Mouse (Mus musculus): ENCODE data around the gene Ube2i. TPM values are rescaled to one million over a fixed set of nuclear protein-coding genes. Genes with fewer than 3 reads are reported as not detected.
"Not testable (repeated sequence)": the region's sequence is repeated elsewhere in the genome, so short reads cannot be mapped to it uniquely, and the experiment has no call there.

Gene Ube2i
- polyA plus RNA-seq, 1 experiment from 2014 or later: 358 TPM

DNA sequence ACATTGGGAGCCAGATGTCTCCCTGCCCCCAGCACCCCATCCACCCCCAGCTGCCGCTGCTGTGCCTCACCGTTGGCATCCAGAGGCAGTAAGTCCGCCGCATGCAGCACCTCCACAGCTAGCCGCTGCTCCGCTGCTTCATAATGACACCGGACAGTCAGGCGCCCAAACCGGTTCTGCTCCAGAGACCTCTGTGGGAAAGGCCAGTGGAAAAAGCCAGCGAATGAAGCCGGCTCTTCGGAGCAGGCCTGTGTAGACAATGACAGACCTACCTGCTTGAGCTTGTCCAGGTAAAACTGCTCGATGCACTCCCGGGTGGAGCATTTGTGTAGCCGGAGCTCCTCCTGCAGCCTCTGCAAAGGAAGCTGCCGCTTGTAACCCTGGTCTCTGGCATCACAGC is 30.2 kb downstream of the Ube2i start:
- ATAC-seq (replicated peaks; ENCODE audit: extremely low read depth, insufficient read depth, low FRiP score): no peak
- peaks cover 12% of the 10 kb centered on the region for H3K4me1 ChIP-seq (ENCODE audit: control insufficient read depth, insufficient read depth, low read length)
- peaks cover 17% of the 10 kb centered on the region for H3K36me3 ChIP-seq (ENCODE audit: control insufficient read depth, insufficient read depth)
- H3K4me3 ChIP-seq (ENCODE audit: low read length): no peak overlapping the region
- 0 out of 2 replicates have a peak, but pooled peaks cover 7% of the 10 kb centered on the region for H3K27me3 ChIP-seq (ENCODE audit: control insufficient read depth, insufficient read depth, low read length)
- 84% methylated on average over 16 of the region's 16 CpGs for WGBS
- no peaks in the 10 kb centered on the region for H3K9me3 ChIP-seq (replicated peaks; ENCODE audit: control insufficient read depth, low read length)
- H3K9ac ChIP-seq (ENCODE audit: low read length): no peak overlapping the region
- H3K27ac ChIP-seq (ENCODE audit: low read length): no peak overlapping the region
- H3K4me2 ChIP-seq (ENCODE audit: low read depth, low read length): no peak overlapping the region

DNA sequence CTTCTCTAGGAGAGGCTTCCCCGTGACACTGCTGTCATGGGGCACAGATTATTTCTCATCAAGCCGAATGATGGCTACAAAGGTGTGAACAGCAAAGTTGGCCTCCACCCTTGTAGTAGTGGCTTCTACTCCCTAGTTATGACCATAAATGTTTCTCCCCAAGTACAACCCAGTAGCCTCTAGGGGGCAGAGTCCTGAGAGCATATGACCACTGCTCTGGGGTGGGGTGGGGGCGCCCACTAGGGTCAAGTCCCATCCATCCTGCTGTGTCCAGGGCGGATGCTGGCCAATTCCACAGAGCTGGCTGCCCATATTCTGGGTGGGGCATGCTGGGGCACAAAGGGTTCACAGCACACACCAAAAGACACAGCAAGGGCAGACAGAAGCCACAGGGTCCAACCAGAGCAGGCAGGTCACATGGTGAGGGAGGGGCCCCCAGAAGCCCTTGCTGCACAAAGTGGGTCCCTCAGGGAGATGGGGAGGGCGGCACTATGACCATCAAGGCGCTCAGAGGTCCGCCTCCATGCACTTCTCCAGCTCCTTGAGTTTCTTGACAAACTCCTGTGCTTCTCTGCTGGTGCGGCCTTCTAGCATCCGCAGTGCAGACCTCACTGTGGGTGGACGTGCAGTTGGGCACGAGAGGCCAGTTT is 31.2 kb downstream of the Ube2i start:
- Histone ChIP-seq H3K27ac (ENCODE audit: low read length) (no peak overlapping the region), H3K4me3 (ENCODE audit: low read length) (no peak overlapping the region), H3K9me3 (replicated peaks; ENCODE audit: control insufficient read depth, low read length) (no peaks in the 10 kb centered on the region), H3K36me3 (ENCODE audit: control insufficient read depth, insufficient read depth) (peaks cover 17% of the 10 kb centered on the region), H3K9ac (ENCODE audit: low read length) (no peak overlapping the region), H3K4me1 (ENCODE audit: control insufficient read depth, insufficient read depth, low read length) (peaks cover 14% of the 10 kb centered on the region), H3K27me3 (ENCODE audit: control insufficient read depth, insufficient read depth, low read length) (0 out of 2 replicates have a peak, but pooled peaks cover 5% of the 10 kb centered on the region), H3K4me2 (ENCODE audit: low read depth, low read length) (no peak overlapping the region)
- 88% methylated on average over 11 of the region's 11 CpGs for WGBS
- no peak for ATAC-seq (replicated peaks; ENCODE audit: extremely low read depth, insufficient read depth, low FRiP score)

DNA sequence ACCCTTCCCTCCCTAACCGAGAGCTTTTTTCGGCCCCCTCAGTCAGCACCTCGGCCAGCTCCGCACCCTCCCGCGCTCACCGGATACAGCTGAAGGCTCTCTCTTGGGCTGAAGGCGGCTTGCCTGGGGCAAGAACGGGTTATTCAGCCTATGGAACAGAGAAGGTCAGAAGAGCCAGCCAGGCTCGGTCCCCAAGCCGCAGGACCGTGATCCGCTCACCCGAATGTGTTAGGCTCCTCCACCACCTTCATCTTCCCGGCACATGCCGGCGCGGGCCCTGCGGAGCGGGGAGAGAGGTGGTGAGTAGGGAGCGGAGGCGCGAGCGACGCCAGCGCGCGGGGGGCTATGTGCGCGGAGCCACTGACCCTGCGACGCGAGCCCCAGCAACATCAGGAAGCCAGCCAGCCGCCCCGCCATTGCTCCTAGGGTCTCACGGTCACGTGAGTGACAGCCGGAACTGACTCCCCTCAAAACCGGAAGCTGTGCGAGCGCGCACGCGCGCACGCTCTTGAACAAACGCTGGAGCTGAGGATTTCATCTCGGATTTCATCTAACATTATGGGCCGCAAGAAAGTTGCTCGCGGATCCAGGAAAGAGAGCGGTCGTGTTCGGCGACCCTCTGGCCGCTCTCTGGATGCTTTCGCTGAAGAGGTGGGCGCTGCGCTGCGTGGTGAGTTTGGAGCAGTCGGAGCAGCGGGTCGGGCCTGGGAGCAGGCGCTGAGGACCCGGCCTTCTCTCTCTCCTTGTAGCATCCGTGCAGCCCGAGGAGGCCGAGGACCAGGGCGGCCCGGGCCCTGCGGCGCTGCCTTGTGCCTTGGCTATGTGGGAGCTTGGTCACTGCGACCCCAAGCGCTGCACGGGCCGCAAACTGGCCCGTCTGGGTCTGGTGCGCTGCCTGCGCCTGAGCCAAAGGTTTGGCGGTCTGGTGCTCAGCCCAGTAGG is 34.5 kb downstream of the Ube2i start, which contains the start of the genes Gnptg and Tsr3:
Gene Gnptg (minus strand): TSS at position 430 of the 942 bp plus-strand sequence.
Gene Tsr3 (plus strand): TSS at position 476 of the 942 bp plus-strand sequence.
- H3K9ac ChIP-seq (ENCODE audit: low read length): peak within 1 kb of the TSS; percentile 84
- under 1% methylated on average over 80 of the region's 80 CpGs for WGBS
- H3K4me3 ChIP-seq (ENCODE audit: low read length): peak within 1 kb of the TSS; percentile 90
- H3K4me1 ChIP-seq (ENCODE audit: control insufficient read depth, insufficient read depth, low read length): peaks cover 14% of the 10 kb centered on the region
- H3K4me2 ChIP-seq (ENCODE audit: low read depth, low read length): peak within 1 kb of the TSS; percentile 98
- H3K27me3 ChIP-seq (ENCODE audit: control insufficient read depth, insufficient read depth, low read length): no peaks in the 10 kb centered on the region
- H3K27ac ChIP-seq (ENCODE audit: low read length): peak within 1 kb of the TSS; percentile 83
- ATAC-seq (replicated peaks; ENCODE audit: extremely low read depth, insufficient read depth, low FRiP score): peak; percentile 82
- H3K36me3 ChIP-seq (ENCODE audit: control insufficient read depth, insufficient read depth): peaks cover 25% of the 10 kb centered on the region
- no peaks in the 10 kb centered on the region for H3K9me3 ChIP-seq (replicated peaks; ENCODE audit: control insufficient read depth, low read length)

DNA sequence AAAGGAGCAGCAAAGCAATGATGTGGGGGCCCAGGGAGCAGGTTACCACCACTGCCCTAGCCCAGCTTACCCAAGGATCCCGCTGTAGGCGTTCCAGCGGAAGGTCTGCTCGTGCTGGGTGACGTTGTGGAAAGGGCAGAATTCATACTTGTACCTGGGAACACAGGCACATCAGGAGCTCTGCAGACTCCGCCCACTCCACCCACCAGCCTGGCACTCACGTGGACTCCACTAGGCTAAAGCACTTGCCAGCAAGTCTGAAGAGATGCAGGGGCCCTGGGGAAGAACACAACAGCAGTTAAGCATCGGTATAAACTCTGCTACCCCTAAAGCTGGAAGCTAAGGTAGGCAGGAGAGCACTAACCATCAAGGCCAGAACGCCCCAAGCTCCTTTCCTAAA is 38.8 kb downstream of the Ube2i start:
- Histone ChIP-seq H3K4me3 (ENCODE audit: low read length) (no peak overlapping the region), H3K9me3 (replicated peaks; ENCODE audit: control insufficient read depth, low read length) (no peaks in the 10 kb centered on the region), H3K9ac (ENCODE audit: low read length) (no peak overlapping the region), H3K4me1 (ENCODE audit: control insufficient read depth, insufficient read depth, low read length) (peaks cover 6% of the 10 kb centered on the region), H3K4me2 (ENCODE audit: low read depth, low read length) (no peak overlapping the region), H3K36me3 (ENCODE audit: control insufficient read depth, insufficient read depth) (peaks cover 17% of the 10 kb centered on the region), H3K27ac (ENCODE audit: low read length) (no peak overlapping the region), H3K27me3 (ENCODE audit: control insufficient read depth, insufficient read depth, low read length) (no peaks in the 10 kb centered on the region)
- WGBS: 77% methylated on average over 9 of the region's 9 CpGs
- ATAC-seq (replicated peaks; ENCODE audit: extremely low read depth, insufficient read depth, low FRiP score): no peak

DNA sequence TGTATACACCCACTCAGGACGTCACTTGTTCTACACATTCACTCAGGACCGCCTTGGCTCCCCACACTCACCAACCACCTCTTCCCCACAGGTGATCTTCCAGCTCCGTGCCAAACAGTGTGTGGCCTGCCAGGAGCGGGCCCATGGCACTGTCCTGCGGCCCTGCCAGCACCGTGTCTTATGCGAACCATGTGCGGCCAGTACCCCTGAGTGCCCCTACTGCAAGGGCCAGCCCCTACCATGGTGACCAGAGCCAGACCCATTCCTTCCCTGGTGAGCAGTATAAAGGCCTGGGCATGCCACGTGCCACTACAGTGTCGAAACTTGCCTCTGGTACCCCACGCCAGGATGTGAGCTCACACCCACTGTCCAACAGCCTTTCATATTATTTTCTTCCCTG is 42.8 kb downstream of the Ube2i start:
- H3K36me3 ChIP-seq (ENCODE audit: control insufficient read depth, insufficient read depth): peaks cover 27% of the 10 kb centered on the region

DNA sequence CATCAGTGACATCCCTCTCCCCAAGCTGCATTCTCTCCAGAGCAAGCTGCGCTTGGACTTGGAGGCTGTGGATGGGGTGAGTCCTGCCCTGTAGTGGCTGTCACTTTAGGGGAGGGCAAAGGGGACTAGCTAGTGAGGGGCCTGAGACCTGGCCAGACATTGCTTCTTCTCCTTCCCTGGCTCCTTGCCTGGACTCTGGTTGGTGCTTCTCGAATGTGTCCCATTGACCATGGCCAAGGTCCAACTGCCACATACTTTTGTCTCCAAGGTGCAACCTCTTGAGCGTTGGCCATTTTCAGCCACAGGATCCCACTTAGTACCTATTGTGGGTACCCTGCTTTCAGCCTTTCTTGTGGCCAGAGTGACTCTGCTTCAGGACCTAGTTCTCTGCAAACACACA is 43.7 kb downstream of the Ube2i start:
- no peak for ATAC-seq (replicated peaks; ENCODE audit: extremely low read depth, insufficient read depth, low FRiP score)
- Histone ChIP-seq H3K9ac (ENCODE audit: low read length) (no peak overlapping the region), H3K27me3 (ENCODE audit: control insufficient read depth, insufficient read depth, low read length) (no peaks in the 10 kb centered on the region), H3K4me3 (ENCODE audit: low read length) (no peak overlapping the region), H3K4me2 (ENCODE audit: low read depth, low read length) (no peak overlapping the region), H3K27ac (ENCODE audit: low read length) (no peak overlapping the region), H3K4me1 (ENCODE audit: control insufficient read depth, insufficient read depth, low read length) (no peaks in the 10 kb centered on the region), H3K9me3 (replicated peaks; ENCODE audit: control insufficient read depth, low read length) (no peaks in the 10 kb centered on the region), H3K36me3 (ENCODE audit: control insufficient read depth, insufficient read depth) (peaks cover 25% of the 10 kb centered on the region)
- WGBS: 82% methylated on average over 3 of the region's 3 CpGs

More for the DNA sequence above, 42.8 kb downstream of the Ube2i start:
- not testable (repeated sequence) for H3K27me3 ChIP-seq (ENCODE audit: control insufficient read depth, insufficient read depth, low read length); H3K27ac ChIP-seq (ENCODE audit: low read length); H3K9ac ChIP-seq (ENCODE audit: low read length); H3K4me3 ChIP-seq (ENCODE audit: low read length); H3K4me2 ChIP-seq (ENCODE audit: low read depth, low read length); H3K4me1 ChIP-seq (ENCODE audit: control insufficient read depth, insufficient read depth, low read length); H3K9me3 ChIP-seq (replicated peaks; ENCODE audit: control insufficient read depth, low read length)
- 0 out of 2 replicates have a peak, but pooled peaks have one; percentile 12 for ATAC-seq (replicated peaks; ENCODE audit: extremely low read depth, insufficient read depth, low FRiP score)
- WGBS: 94% methylated on average over 5 of the region's 11 CpGs

DNA sequence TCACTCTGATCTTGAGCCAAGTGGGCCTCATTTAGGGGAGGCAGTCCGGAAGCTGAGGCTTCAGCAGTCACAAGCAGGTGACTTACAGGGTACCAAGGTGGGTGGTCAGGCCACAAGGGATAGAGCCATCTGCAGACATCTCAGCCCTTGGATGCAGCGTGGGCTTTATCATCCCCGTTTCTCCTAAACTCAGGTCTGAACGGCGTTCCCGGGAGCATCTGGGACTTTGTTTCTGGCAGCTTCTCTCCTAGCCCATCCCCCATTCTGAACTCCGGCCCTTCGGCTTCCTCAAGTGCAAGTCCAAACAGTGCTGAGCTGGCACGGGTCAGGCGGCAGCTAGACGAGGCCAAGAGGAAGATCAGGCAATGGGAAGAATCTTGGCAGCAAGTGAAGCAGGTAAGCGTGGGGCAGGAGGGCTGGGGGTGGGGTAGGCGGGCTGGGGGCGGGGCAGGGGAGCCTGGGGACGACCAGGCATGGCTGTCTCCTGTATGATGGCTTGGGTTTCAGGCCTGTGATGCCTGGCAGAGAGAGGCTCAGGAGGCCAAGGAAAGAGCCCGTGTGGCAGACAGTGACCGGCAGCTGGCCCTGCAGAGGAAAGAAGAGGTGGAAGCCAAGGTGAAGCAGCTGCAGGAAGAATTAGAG is 44.3 kb downstream of the Ube2i start:
- H3K4me2 ChIP-seq (ENCODE audit: low read depth, low read length); H3K4me3 ChIP-seq (ENCODE audit: low read length); H3K27ac ChIP-seq (ENCODE audit: low read length); H3K9me3 ChIP-seq (replicated peaks; ENCODE audit: control insufficient read depth, low read length); H3K27me3 ChIP-seq (ENCODE audit: control insufficient read depth, insufficient read depth, low read length); H3K9ac ChIP-seq (ENCODE audit: low read length); H3K4me1 ChIP-seq (ENCODE audit: control insufficient read depth, insufficient read depth, low read length): not testable (repeated sequence)
- ATAC-seq (replicated peaks; ENCODE audit: extremely low read depth, insufficient read depth, low FRiP score): peak; percentile 62; the same call in 1 of the 2 replicates
- H3K36me3 ChIP-seq (ENCODE audit: control insufficient read depth, insufficient read depth): peaks cover 20% of the 10 kb centered on the region
- WGBS: 69% methylated on average over 15 of the region's 17 CpGs

DNA sequence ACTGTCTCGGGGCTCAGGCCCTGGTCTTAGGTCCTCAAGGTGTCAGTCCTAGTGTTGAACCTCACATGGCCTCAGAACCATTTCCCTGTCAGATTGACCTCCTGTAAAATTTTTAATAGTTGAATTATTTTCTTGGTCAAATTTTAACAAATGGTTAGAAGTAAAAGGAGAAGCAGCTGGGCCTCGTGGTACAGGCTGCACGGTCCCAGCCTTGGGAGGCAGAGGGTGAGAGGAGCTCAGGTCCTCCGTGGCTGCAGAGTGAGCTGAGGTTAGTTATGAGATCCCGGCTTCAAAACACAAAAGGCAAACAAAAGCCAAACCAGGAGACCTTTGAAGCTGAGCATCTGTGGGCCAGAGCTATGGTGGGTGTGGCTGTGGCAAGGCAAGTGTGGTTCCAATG is 46.4 kb downstream of the Ube2i start:
- H3K4me2 ChIP-seq (ENCODE audit: low read depth, low read length): no peak overlapping the region
- H3K4me3 ChIP-seq (ENCODE audit: low read length): no peak overlapping the region
- H3K36me3 ChIP-seq (ENCODE audit: control insufficient read depth, insufficient read depth): peaks cover 19% of the 10 kb centered on the region
- no peaks in the 10 kb centered on the region for H3K4me1 ChIP-seq (ENCODE audit: control insufficient read depth, insufficient read depth, low read length)
- no peaks in the 10 kb centered on the region for H3K9me3 ChIP-seq (replicated peaks; ENCODE audit: control insufficient read depth, low read length)
- H3K27ac ChIP-seq (ENCODE audit: low read length): no peak overlapping the region
- no peak overlapping the region for H3K9ac ChIP-seq (ENCODE audit: low read length)
- H3K27me3 ChIP-seq (ENCODE audit: control insufficient read depth, insufficient read depth, low read length): no peaks in the 10 kb centered on the region
- no peak for ATAC-seq (replicated peaks; ENCODE audit: extremely low read depth, insufficient read depth, low FRiP score)
- 79% methylated on average over 5 of the region's 5 CpGs for WGBS
